Comparison of ENCODE assay signal across 8 mouse cellular contexts in genomic region chr5:37824461-37824795, GRCm38 (mm10). TPM values are rescaled to one million over a fixed set of nuclear protein-coding genes. Genes with fewer than 3 reads are reported as not detected.
A peak's percentile ranks its signal among the peaks of the same experiment; 100 is the strongest.
DNase-seq lines count a peak whose midpoint lies in the region; ATAC-seq lines count a peak whose summit lies in the region.

Msx1 (minus strand) TSS chr5:37824583.

- DNase-seq in adrenal gland, adult 2 months: peak; percentile 94
- peak; percentile 43 to 51 for DNase-seq in cerebellum, postnatal 36 days
- peak; percentile 90 for DNase-seq in gastrocnemius, postnatal 14 days
- DNase-seq in left cerebral cortex, postnatal 10 days (ENCODE audit: extremely low spot score in 1 of 2, low spot score in 2 of 2): peak; percentile 36 to 90
- peak; percentile 61 for DNase-seq in right cerebral cortex, postnatal 4 days
- no peak for DNase-seq in natural killer cell, adult 2 months (ENCODE audit: low spot score in 2 of 2)

- peaks cover under 1% of the 10 kb centered on the region; the same call in 1 of the 2 replicates for H3K9me3 ChIP-seq in hindbrain, embryonic 16.5 days (ENCODE audit: control insufficient read depth, low read length)

- no peaks in the 10 kb centered on the region for H3K79me2 ChIP-seq in macrophage (ENCODE audit: inconsistent target)

- intact Hi-C loops in gastrocnemius, postnatal 14 days (cut with DNase I; ENCODE audit: low total_unique reads): no loop called here
- intact Hi-C loops in left cerebral cortex, postnatal 10 days (cut with DNase I): no loop called here

- peaks cover 54% of the 10 kb centered on the region for H3K27me3 ChIP-seq in hindbrain, embryonic 16.5 days (replicated peaks; ENCODE audit: control insufficient read depth, insufficient read depth, low read length)

- H3K9ac ChIP-seq in hindbrain, embryonic 16.5 days (ENCODE audit: low read depth, low read length): peak within 1 kb of the TSS; percentile 55

- no peaks in the 10 kb centered on the region for H3K36me3 ChIP-seq in hindbrain, embryonic 16.5 days (ENCODE audit: control insufficient read depth, insufficient read depth, low read length)
- H3K36me3 ChIP-seq in macrophage (ENCODE audit: inconsistent target): no peaks in the 10 kb centered on the region

- H3K4me3 ChIP-seq in hindbrain, embryonic 16.5 days (ENCODE audit: low read length): peak within 1 kb of the TSS; percentile 46
- peak within 1 kb of the TSS; percentile 18; the same call in 1 of the 2 replicates for H3K4me3 ChIP-seq in macrophage (ENCODE audit: inconsistent target)

- peaks cover 22% of the 10 kb centered on the region for H3K4me1 ChIP-seq in hindbrain, embryonic 16.5 days (ENCODE audit: control insufficient read depth, insufficient read depth, low read depth, low read length)

- H3K27ac ChIP-seq in hindbrain, embryonic 16.5 days (ENCODE audit: low read depth, low read length): no peak within 1 kb of the TSS
- no peak within 1 kb of the TSS for H3K27ac ChIP-seq in macrophage

- peak; percentile 86 for ATAC-seq in hindbrain, embryonic 16.5 days

- WGBS in hindbrain, embryonic 16.5 days: 0% methylated on average over 27 of the region's 37 CpGs
- 3% methylated on average over 37 of the region's 37 CpGs for WGBS in macrophage (ENCODE audit: missing documents)

- peak within 1 kb of the TSS; percentile 71 for H3K4me2 ChIP-seq in hindbrain, embryonic 16.5 days (ENCODE audit: low read length)

RNA-seq across cellular contexts. Expression of gene Msx1, which starts in this region (rescaled TPM):
- total RNA-seq in adrenal gland, adult 2 months (2021): 1 to 10 TPM; 1.4 to 2.3 TPM
- polyA plus RNA-seq in adrenal gland, adult 2 months (2012; rRNA removed): 4.5 and 5.2 TPM in 2 replicates
- 1 to 10 TPM; 2.9 to 3.8 TPM for total RNA-seq in gastrocnemius, postnatal 14 days (2021)
- polyA plus RNA-seq in hindbrain, embryonic 16.5 days (2015; fragmentation: Nextera tagmentation; extraction: Ambion mirVana): 28.9 and 30.5 TPM in 2 replicates
- total RNA-seq in left cerebral cortex, postnatal 10 days (2021): 1 to 10 TPM; 2.6 to 3.4 TPM
- total RNA-seq in macrophage (2018; cell fraction: chromatin; rRNA removed): 1 to 10 TPM in 1 of 26 experiments, not detected in 25; 2.1 TPM
- not detected for total RNA-seq in macrophage (2018; cell fraction: cytosol; rRNA removed)
- not detected for total RNA-seq in macrophage (2018; cell fraction: nucleus; rRNA removed)
- polyA plus RNA-seq in macrophage (2018): not detected in 3 replicates

Comparison
In these comparisons a context has a peak if more than half of its experiments do, and no peak if none do; other contexts are left out.
1. DNase-seq: peak in adrenal gland, adult 2 months (single experiment), cerebellum, postnatal 36 days (2 of 2), gastrocnemius, postnatal 14 days (single experiment), left cerebral cortex, postnatal 10 days (2 of 2) and right cerebral cortex, postnatal 4 days (single experiment); none in natural killer cell, adult 2 months (0 of 2).